Mouse (Mus musculus) lung, postnatal 0 days (tissue): ENCODE data around the gene Pknox2. TPM values are rescaled to one million over a fixed set of nuclear protein-coding genes. Genes with fewer than 3 reads are reported as not detected.
A peak's percentile ranks its signal among the peaks of the same experiment; 100 is the strongest.

Experiments used
- ATAC-seq: fragments of 200-750 bp; cut with Nextera tagmentation; 2 replicates; pipeline ENCODE4 v1.8.0; 2017; ENCODE audit warnings: moderate library complexity
- DNase-seq: peaks from one replicate; pipeline ENCODE4 v3.0.0-alpha.2; 2016; ENCODE audit warnings: low spot score
- H3K27ac ChIP-seq: fragments of 300-500 bp; sonication (generic); 2 replicates; pipeline ENCODE4 v1.5.1; 2014; ENCODE audit warnings: antibody characterized with exemption, mild to moderate bottlenecking, low read length, mixed read lengths
- H3K27me3 ChIP-seq: fragments of 300-500 bp; sonication (generic); replicated peaks from 2 replicates; pipeline ENCODE4 v1.6.1; 2014; ENCODE audit warnings: low read length, mixed read lengths; ENCODE audit not compliant: insufficient read depth
- H3K36me3 ChIP-seq: fragments of 300-500 bp; sonication (generic); 2 replicates; pipeline ENCODE4 v1.6.1; 2014; ENCODE audit warnings: low read length, mixed read lengths; ENCODE audit not compliant: insufficient read depth
- H3K4me1 ChIP-seq: fragments of 300-500 bp; sonication (generic); 2 replicates; pipeline ENCODE4 v1.6.1; 2014; ENCODE audit warnings: antibody characterized with exemption, low read depth, low read length, mixed read lengths; ENCODE audit not compliant: insufficient read depth
- H3K4me2 ChIP-seq: fragments of 300-500 bp; sonication (generic); replicated peaks from 2 replicates; pipeline ENCODE4 v1.6.1; 2014; ENCODE audit warnings: low read depth, mild to moderate bottlenecking, low read length, moderate library complexity, mixed read lengths
- H3K4me3 ChIP-seq: fragments of 300-500 bp; sonication (generic); 2 replicates; pipeline ENCODE4 v1.5.1; 2014; ENCODE audit warnings: low read depth, low read length
- H3K9ac ChIP-seq: fragments of 300-500 bp; sonication (generic); replicated peaks from 2 replicates; pipeline ENCODE4 v1.6.1; 2014; ENCODE audit warnings: low read depth, mild to moderate bottlenecking
- H3K9me3 ChIP-seq: fragments of 300-500 bp; sonication (generic); 2 replicates; pipeline ENCODE4 v1.6.1; 2016; ENCODE audit warnings: low read length, mixed read lengths
- CTCF ChIP-seq: IDR thresholded peaks from 2 replicates; pipeline ENCODE4 v1.5.1; 2016; ENCODE audit warnings: antibody characterized with exemption, mild to moderate bottlenecking
- EP300 ChIP-seq: IDR thresholded peaks from 2 replicates; pipeline ENCODE4 v1.6.1; 2016; ENCODE audit warnings: antibody characterized with exemption, mild to moderate bottlenecking, control low read depth
- WGBS: fragments of 180-500 bp; shearing (Covaris S2); extraction: QIAGEN DNeasy Blood & Tissue Kit; methylation state at CpG from one replicate; pipeline ENCODE4 v1.1.7; 2014; 5-methylcytosine and 5-hydroxymethylcytosine counted together
- polyA plus RNA-seq: library from polyadenylated mRNA; unstranded; fragments of >200 nt; fragmentation: Nextera tagmentation; extraction: Ambion mirVana; gene quantifications from 2 replicates; pipeline ENCODE4 v1.2.1, GENCODE M21; 2015

Gene Pknox2
- polyA plus RNA-seq, 1 experiment from 2014 or later, result 11.1 TPM

- H3K27ac ChIP-seq, result peak overlapping the region; percentile 90
- DNase-seq (peak; percentile 90), ATAC-seq (peak; percentile 85)
- H3K9ac ChIP-seq, result peak overlapping the region; percentile 80
- TF ChIP-seq EP300, result no peak
- TF ChIP-seq CTCF, result no peak
- no peaks in the 10 kb centered on the region for H3K4me1 ChIP-seq
- 0 out of 2 replicates have a peak, but pooled peaks cover 3% of the 10 kb centered on the region for H3K27me3 ChIP-seq
- H3K4me3 ChIP-seq, result peak overlapping the region; percentile 70
- peak overlapping the region; percentile 97 for H3K4me2 ChIP-seq
- WGBS, result 4% methylated on average over 49 of the region's 75 CpGs
- no peaks in the 10 kb centered on the region for H3K36me3 ChIP-seq
- H3K9me3 ChIP-seq, result no peaks in the 10 kb centered on the region
Observed at GRCm38 (mm10) chr9:37146603-37147358, 426 bp downstream of the Pknox2 start.

DNA sequence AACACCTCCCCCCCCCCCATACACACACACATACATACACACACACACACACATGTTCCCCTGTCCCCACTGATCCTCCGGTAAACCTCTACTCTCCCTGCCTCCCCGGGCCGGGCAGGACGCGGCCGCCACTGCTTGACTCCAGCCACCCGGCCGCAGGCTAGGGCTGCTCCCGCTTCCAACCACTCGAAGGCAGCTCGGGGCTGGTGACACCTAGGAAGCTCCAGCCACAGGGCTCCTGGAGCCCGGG lies 929 bp downstream of the Pknox2 start:
- Histone ChIP-seq H3K4me1 (no peaks in the 10 kb centered on the region), H3K36me3 (no peaks in the 10 kb centered on the region), H3K27me3 (0 out of 2 replicates have a peak, but pooled peaks cover 3% of the 10 kb centered on the region), H3K9me3 (no peaks in the 10 kb centered on the region), H3K27ac (peak overlapping the region; percentile 90), H3K9ac (peak overlapping the region; percentile 80), H3K4me2 (peak overlapping the region; percentile 97), H3K4me3 (peak overlapping the region; percentile 70)
- TF ChIP-seq EP300 (no peak), CTCF (no peak)
- peak; percentile 52 for DNase-seq
- ATAC-seq, result peak; percentile 48
- 0% methylated on average over 9 of the region's 12 CpGs for WGBS

GRCm38 (mm10) chr9:37145616-37146352 lies 1.4 kb downstream of the Pknox2 start:
- H3K4me3 ChIP-seq, result peak overlapping the region; percentile 70
- DNase-seq, result peak; percentile 65
- no peak for TF ChIP-seq CTCF
- no peaks in the 10 kb centered on the region for H3K4me1 ChIP-seq
- H3K27me3 ChIP-seq, result 0 out of 2 replicates have a peak, but pooled peaks cover 3% of the 10 kb centered on the region
- peak overlapping the region; percentile 97 for H3K4me2 ChIP-seq
- ATAC-seq, result peak; percentile 18
- no peaks in the 10 kb centered on the region for H3K9me3 ChIP-seq
- peak overlapping the region; percentile 90 for H3K27ac ChIP-seq
- peak overlapping the region; percentile 80 for H3K9ac ChIP-seq
- no peaks in the 10 kb centered on the region for H3K36me3 ChIP-seq
- under 1% methylated on average over 41 of the region's 43 CpGs for WGBS

GRCm38 (mm10) chr9:37145151-37145615 lies 2.0 kb downstream of the Pknox2 start:
- Histone ChIP-seq H3K9ac (peak overlapping the region; percentile 80), H3K27ac (peak overlapping the region; percentile 90), H3K4me1 (no peaks in the 10 kb centered on the region), H3K27me3 (0 out of 2 replicates have a peak, but pooled peaks cover 3% of the 10 kb centered on the region), H3K4me2 (peak overlapping the region; percentile 97), H3K36me3 (no peaks in the 10 kb centered on the region), H3K9me3 (no peaks in the 10 kb centered on the region), H3K4me3 (peak overlapping the region; percentile 70)
- TF ChIP-seq EP300 (no peak), CTCF (peak; percentile 43)
- 2% methylated on average over 26 of the region's 26 CpGs for WGBS
- ATAC-seq (no peak), DNase-seq (peak; percentile 44)

- Histone ChIP-seq H3K4me1 (no peaks in the 10 kb centered on the region), H3K4me2 (peak overlapping the region; percentile 97), H3K9me3 (no peaks in the 10 kb centered on the region), H3K27me3 (0 out of 2 replicates have a peak, but pooled peaks cover 3% of the 10 kb centered on the region), H3K36me3 (no peaks in the 10 kb centered on the region), H3K9ac (peak overlapping the region; percentile 80; the same call in 1 of the 2 replicates), H3K27ac (peak overlapping the region; percentile 90; the same call in 1 of the 2 replicates), H3K4me3 (peak overlapping the region; percentile 70)
- 22% methylated on average over 6 of the region's 6 CpGs for WGBS
- DNase-seq (no peak), ATAC-seq (no peak)
- TF ChIP-seq CTCF (no peak; the same call in 1 of the 2 replicates), EP300 (no peak)
Observed at GRCm38 (mm10) chr9:37144696-37145095, 2.5 kb downstream of the Pknox2 start.

GRCm38 (mm10) chr9:37144251-37144650 lies 3.0 kb downstream of the Pknox2 start:
- 0 out of 2 replicates have a peak, but pooled peaks cover 3% of the 10 kb centered on the region for H3K27me3 ChIP-seq
- DNase-seq, result peak; percentile 38
- no peaks in the 10 kb centered on the region for H3K9me3 ChIP-seq
- H3K36me3 ChIP-seq, result no peaks in the 10 kb centered on the region
- H3K9ac ChIP-seq, result no peak overlapping the region
- ATAC-seq, result no peak
- TF ChIP-seq CTCF, result peak; percentile 23
- TF ChIP-seq EP300, result no peak
- peak overlapping the region; percentile 97 for H3K4me2 ChIP-seq
- no peak overlapping the region for H3K27ac ChIP-seq
- H3K4me1 ChIP-seq, result no peaks in the 10 kb centered on the region
- H3K4me3 ChIP-seq, result peak overlapping the region; percentile 70
- 20% methylated on average over 21 of the region's 21 CpGs for WGBS
